Mouse (Mus musculus) kidney, adult 2 months (tissue): ENCODE measurements at regions not wholly inside any gene's neighbourhood (a gene's known extent, or its start where the extent isn't known, plus 50 kb on each side); places are given as distances from the start of the nearest gene placed in this dataset.

Experiments used
- DNase-seq: peaks from one replicate; pipeline ENCODE4 v3.0.0; 2021
- H3K27ac ChIP-seq: fragments of 200-500 bp; 2 replicates; pipeline ENCODE4 v1.5.1; 2012; ENCODE audit warnings: low read depth, low read length, control low read depth, inconsistent platforms; ENCODE audit not compliant: insufficient read depth
- H3K27me3 ChIP-seq: fragments of 200-500 bp; replicated peaks from 2 replicates; pipeline ENCODE4 v1.6.1; 2012; ENCODE audit warnings: mild to moderate bottlenecking, moderate library complexity, low read length, inconsistent platforms; ENCODE audit not compliant: control insufficient read depth, insufficient read depth
- H3K36me3 ChIP-seq: fragments of 200-500 bp; 2 replicates; pipeline ENCODE4 v1.6.1; 2012; ENCODE audit warnings: mild to moderate bottlenecking, moderate library complexity, low read length, inconsistent platforms; ENCODE audit not compliant: control insufficient read depth, insufficient read depth
- H3K4me1 ChIP-seq: fragments of 200-500 bp; 2 replicates; pipeline ENCODE4 v1.6.1; 2011; ENCODE audit warnings: low read length; ENCODE audit not compliant: control insufficient read depth, insufficient read depth
- H3K4me3 ChIP-seq: fragments of 200-500 bp; 2 replicates; pipeline ENCODE4 v1.5.1; 2011; ENCODE audit warnings: mild to moderate bottlenecking, low read depth, low read length, control low read depth; ENCODE audit not compliant: insufficient read depth
- CTCF ChIP-seq: fragments of 200-500 bp; conservative IDR thresholded peaks from 2 replicates; pipeline ENCODE4 v1.5.1; 2011; ENCODE audit warnings: low read depth, mild to moderate bottlenecking, control low read depth, low read length, moderate library complexity, mixed read lengths; ENCODE audit not compliant: insufficient read depth, insufficient read length
- POLR2A ChIP-seq: fragments of 200-500 bp; IDR thresholded peaks from one replicate; pipeline ENCODE4 v1.6.1; 2011; ENCODE audit warnings: low read depth, low read length, control low read depth
- WGBS: fragments of 180-500 bp; shearing (Covaris S2); methylation state at CpG from one replicate; pipeline ENCODE4 v1.1.7; 2018; 5-methylcytosine and 5-hydroxymethylcytosine counted together

DNA sequence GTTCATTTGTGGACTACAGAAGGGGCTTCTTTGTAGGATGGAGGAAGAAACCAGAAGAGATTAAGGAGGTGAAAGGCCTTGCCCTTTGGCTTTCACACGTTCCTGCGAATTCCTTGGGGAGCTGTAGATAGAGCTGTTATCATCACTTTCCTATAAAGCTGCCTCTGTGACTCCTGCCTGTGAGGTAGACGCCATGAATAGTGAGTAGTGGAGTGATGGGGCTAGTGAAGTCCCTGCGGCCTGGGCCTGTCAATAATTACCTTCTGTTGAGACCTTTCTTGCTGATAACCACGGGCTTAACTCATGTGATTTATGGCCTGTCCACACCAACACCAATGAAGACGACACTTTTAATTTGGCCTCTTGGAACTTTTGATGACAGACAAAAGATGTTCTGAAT lies 146.0 kb upstream of the Ednra start:
- Histone ChIP-seq H3K4me3 (no peak overlapping the region), H3K27ac (no peak overlapping the region), H3K27me3 (no peaks in the 10 kb centered on the region), H3K4me1 (no peaks in the 10 kb centered on the region), H3K36me3 (no peaks in the 10 kb centered on the region)
- WGBS, result 26% methylated on average over 6 of the region's 6 CpGs
- DNase-seq, result no peak
- no peak for TF ChIP-seq CTCF
- no peak for TF ChIP-seq POLR2A

GRCm38 (mm10) chr8:77872771-77873170 lies 148.5 kb upstream of the Ednra start:
- DNase-seq, result no peak
- Histone ChIP-seq H3K36me3 (no peaks in the 10 kb centered on the region), H3K4me3 (no peak overlapping the region), H3K27ac (no peak overlapping the region), H3K4me1 (no peaks in the 10 kb centered on the region), H3K27me3 (no peaks in the 10 kb centered on the region)
- TF ChIP-seq CTCF, result no peak
- no peak for TF ChIP-seq POLR2A
- 91% methylated on average over 1 of the region's 1 CpGs for WGBS

- Histone ChIP-seq H3K4me1 (no peaks in the 10 kb centered on the region), H3K4me3 (no peak overlapping the region), H3K27ac (no peak overlapping the region), H3K36me3 (no peaks in the 10 kb centered on the region), H3K27me3 (no peaks in the 10 kb centered on the region)
- DNase-seq, result no peak
- 93% methylated on average over 3 of the region's 3 CpGs for WGBS
- no peak for TF ChIP-seq CTCF
- TF ChIP-seq POLR2A, result no peak
Observed at GRCm38 (mm10) chr8:77919776-77920175, 195.5 kb upstream of the Ednra start.

DNA sequence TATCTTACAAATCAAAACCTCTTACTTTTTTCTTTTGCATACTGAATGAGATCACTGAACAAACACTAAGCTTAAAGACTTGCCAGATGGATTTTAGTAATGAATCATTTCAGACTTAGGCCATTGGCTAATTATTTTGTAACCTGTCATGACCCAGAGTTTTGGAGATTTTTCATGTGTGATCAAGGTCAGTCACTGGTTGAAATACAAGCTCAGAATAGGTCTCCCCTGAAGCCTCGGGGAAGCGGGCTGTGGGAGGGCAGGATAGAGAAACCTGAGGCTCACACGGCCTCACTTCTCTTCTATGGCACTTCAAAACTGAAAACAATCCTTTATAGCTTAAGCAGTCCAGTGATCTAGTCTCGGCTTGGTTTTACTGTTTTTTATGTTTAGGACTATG lies 197.6 kb upstream of the Ednra start:
- no peak for TF ChIP-seq POLR2A
- no peak for TF ChIP-seq CTCF
- no peak overlapping the region for H3K27ac ChIP-seq
- DNase-seq, result no peak
- 36% methylated on average over 4 of the region's 4 CpGs for WGBS
- H3K36me3 ChIP-seq, result no peaks in the 10 kb centered on the region
- no peak overlapping the region for H3K4me3 ChIP-seq
- no peaks in the 10 kb centered on the region for H3K27me3 ChIP-seq
- no peaks in the 10 kb centered on the region for H3K4me1 ChIP-seq

- no peaks in the 10 kb centered on the region for H3K27me3 ChIP-seq
- DNase-seq, result no peak
- WGBS, result 94% methylated on average over 3 of the region's 3 CpGs
- H3K36me3 ChIP-seq, result no peaks in the 10 kb centered on the region
- no peaks in the 10 kb centered on the region for H3K4me1 ChIP-seq
- H3K4me3 ChIP-seq, result no peak overlapping the region
- TF ChIP-seq CTCF, result no peak
- TF ChIP-seq POLR2A, result no peak
- H3K27ac ChIP-seq, result no peak overlapping the region
Observed at GRCm38 (mm10) chr8:77947702-77948101, 223.4 kb upstream of the Ednra start.

GRCm38 (mm10) chr8:77949640-77950039 lies 225.4 kb upstream of the Ednra start:
- TF ChIP-seq POLR2A (no peak), CTCF (no peak)
- no peaks in the 10 kb centered on the region for H3K27me3 ChIP-seq
- DNase-seq, result no peak
- 80% methylated on average over 5 of the region's 5 CpGs for WGBS
- H3K27ac ChIP-seq, result no peak overlapping the region
- H3K4me1 ChIP-seq, result no peaks in the 10 kb centered on the region
- no peak overlapping the region for H3K4me3 ChIP-seq
- no peaks in the 10 kb centered on the region for H3K36me3 ChIP-seq

DNA sequence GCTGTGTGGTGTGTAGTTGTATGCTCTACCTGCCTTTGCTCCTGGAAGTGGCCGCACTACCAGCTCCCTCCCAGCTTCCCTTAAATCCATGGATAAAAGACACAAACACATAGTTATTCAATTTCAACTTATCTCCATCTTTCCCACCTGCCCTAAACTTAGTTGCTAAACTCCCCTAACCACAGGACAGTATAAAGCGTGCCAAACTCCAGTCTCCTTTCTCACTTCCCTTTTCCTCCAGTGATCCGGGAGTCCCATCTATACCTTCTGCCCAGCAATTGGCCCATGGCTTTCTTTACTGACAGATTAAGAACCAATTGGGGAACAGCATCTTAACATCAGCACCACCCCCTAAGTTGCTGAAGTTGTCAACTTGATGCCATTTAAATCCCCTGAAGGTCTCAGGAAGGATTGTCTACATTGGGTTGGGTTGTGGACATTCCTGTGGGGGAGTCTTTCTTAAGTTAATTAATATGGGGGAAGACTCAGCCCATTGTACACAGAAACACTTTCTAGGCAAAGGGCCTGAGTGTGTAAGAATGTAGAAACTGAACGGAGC lies 234.6 kb upstream of the Ednra start:
- Histone ChIP-seq H3K4me3 (no peak overlapping the region), H3K4me1 (no peaks in the 10 kb centered on the region), H3K27me3 (no peaks in the 10 kb centered on the region), H3K36me3 (no peaks in the 10 kb centered on the region), H3K27ac (no peak overlapping the region)
- 82% methylated on average over 4 of the region's 4 CpGs for WGBS
- no peak for DNase-seq
- TF ChIP-seq POLR2A, result no peak
- no peak for TF ChIP-seq CTCF
